Mouse (Mus musculus) testis, adult 2 months (tissue): ENCODE results near the gene Bicdl1.

ENCODE experiments used
- CTCF ChIP-seq: fragments of 200-500 bp; IDR thresholded peaks from 2 replicates; pipeline ENCODE4 v1.5.1; 2012; ENCODE audit warnings: low read depth, mild to moderate bottlenecking, inconsistent platforms, low read length, moderate library complexity; ENCODE audit not compliant: control insufficient read depth, insufficient read depth, insufficient replicate concordance
- POLR2A ChIP-seq: fragments of 200-500 bp; IDR thresholded peaks from 2 replicates; pipeline ENCODE4 v1.6.1; 2012; ENCODE audit warnings: low read depth, mild to moderate bottlenecking, inconsistent platforms, low read length, moderate library complexity; ENCODE audit not compliant: control insufficient read depth

DNA sequence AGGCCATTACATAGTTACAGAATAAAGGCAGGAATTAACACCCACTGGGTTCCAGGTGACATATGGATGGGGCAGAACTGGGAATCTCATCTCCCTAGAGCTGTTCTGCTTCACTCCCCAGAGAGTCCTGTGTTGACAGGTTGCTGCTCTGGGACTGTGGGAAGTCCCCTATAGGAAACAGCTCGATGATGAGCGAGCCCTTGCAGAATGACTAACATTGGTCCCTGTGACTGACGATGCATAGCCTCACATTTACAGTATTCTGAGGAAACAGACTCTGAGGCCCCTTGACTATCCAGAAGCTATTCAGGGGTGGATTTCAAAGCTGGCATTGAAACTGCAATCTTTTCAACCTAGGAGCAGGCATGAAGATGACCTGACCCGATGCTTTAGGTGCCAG is 101.7 kb downstream of the Bicdl1 start:
- TF ChIP-seq CTCF, result no peak
- TF ChIP-seq POLR2A, result no peak
